Mouse (Mus musculus) v-Abl transformed pro-B cells (cell line): ENCODE results near the gene Gm19935.

Source experiments
- in situ Hi-C, 2 experiments: fragments of 400-800 bp; cut with MboI; formaldehyde crosslinking; loops; one replicate each; pipeline ENCODE4 v1.15.1; 2025; ENCODE audit not compliant: unreplicated experiment in 2 of 2

Gene Gm19935

DNA sequence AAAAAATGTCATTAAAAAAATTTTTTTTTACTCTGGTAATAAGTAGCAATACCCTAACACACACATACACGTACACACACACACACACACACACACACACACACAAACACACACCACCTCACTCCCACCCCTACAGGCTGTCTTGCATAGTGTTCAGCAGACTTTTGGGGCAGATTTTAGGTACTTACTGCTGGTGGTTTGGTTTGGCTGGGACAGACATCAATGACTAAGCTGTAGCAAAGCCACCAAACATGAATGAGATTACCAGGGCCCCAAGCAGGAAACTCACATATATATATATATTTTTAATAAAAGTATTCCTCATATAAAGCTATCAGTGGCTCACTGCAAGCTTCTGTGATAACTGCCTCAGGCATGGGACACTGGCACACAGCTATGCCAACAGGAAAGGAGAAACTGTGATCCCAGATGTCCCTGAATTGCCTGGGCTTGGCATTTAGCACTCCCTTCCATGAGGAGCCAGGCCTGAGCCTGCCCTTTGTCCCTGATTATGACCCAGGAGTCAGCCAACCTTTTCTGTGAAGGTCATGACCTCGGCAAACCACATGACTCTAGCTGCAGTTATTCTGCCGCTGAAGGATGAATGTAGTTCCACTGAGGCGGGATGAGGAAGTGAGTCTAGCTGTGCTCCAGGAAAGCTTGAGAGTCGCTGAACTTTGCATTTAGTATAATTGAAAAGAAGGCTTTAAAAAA is 15.5 kb upstream of the Gm19935 start:
- in situ Hi-C loops = loop anchor here (5.0 to 10.0 kb wide), 5 partner anchors 50 to 125 kb away; no protein-coding TSS in a partner anchor

DNA sequence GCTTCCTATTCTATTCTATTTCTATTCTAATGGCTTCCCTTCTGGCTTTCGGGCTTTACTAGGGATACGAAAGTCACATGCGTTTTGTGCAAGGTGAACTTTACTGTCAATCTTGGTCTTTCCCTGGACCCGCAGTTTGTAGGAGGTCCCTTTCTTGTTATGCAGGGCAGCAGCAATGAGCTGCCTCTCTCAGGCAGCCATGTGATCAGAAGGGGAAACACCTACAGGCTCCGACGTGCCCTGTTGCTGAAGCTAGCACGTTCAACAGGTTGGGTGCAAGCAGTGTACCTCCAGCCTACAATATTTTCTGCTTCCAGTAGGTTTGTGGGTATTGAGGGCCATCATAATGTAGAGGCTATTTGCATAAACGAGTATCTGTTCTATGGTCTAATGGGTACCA is 13.8 kb upstream of the Gm19935 start:
- in situ Hi-C loops = loop anchor here (5.0 to 10.0 kb wide), 5 partner anchors 51 to 126 kb away; no protein-coding TSS in a partner anchor

DNA sequence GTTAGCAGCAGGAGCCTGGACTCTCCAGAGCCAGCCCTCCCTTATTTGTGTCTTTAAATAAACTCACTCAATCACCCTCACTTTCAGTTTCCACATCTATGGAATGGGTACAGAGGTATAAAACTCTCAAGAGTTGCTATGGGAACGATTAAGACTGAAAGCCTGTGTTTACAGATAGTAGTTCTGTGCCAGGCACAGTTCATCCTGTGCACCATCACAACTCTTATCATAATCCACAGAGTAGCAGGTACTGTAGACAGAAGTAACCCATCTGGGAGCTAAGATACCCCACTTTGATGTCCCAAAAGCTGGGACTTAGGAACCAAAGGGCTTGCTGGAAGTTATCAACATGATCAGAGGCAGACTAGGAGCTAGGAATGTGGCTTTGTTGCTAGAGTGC is 12.6 kb upstream of the Gm19935 start:
- in situ Hi-C loops = loop anchor here (5.0 to 10.0 kb wide), 7 partner anchors 52 to 192 kb away; no protein-coding TSS in a partner anchor

DNA sequence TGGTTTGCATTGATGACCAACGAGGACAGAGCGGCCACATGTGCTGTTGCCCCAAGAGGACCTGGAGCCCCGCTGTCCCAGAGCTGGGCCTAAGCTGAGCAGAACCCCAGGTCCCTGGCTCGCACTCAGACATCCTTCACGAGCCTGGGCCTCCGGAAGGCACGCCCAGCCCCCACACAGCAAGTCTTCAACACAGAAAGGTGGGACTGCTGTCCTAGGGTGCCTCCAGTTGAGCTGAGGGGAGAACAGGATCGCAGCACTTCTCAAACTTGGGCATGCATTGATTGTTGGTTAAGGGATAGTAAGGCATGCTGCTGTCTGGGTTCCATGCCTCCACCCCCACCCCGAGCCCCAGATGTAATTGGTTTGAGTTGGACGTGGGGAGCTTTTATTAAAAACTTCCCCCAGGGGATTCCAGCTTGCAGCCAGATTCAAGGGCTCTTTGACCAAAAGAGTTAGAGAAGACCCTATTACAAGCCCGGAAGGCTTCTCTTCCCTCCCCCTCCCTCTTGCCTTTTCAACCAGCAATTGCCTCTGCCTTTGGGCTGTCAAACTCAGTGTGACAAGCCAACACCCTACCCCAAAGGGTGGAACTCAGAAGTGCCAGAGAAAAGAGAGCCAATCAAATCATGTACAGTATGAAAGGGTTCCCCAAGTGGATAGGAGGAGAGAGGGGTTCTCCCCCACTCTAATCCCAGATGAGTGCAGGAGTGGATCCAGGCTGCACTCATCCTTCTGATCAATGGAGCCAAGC is 12.0 kb upstream of the Gm19935 start:
- in situ Hi-C loops = loop anchor here (5.0 kb wide), 2 partner anchors 188 to 193 kb away; no protein-coding TSS in a partner anchor

DNA sequence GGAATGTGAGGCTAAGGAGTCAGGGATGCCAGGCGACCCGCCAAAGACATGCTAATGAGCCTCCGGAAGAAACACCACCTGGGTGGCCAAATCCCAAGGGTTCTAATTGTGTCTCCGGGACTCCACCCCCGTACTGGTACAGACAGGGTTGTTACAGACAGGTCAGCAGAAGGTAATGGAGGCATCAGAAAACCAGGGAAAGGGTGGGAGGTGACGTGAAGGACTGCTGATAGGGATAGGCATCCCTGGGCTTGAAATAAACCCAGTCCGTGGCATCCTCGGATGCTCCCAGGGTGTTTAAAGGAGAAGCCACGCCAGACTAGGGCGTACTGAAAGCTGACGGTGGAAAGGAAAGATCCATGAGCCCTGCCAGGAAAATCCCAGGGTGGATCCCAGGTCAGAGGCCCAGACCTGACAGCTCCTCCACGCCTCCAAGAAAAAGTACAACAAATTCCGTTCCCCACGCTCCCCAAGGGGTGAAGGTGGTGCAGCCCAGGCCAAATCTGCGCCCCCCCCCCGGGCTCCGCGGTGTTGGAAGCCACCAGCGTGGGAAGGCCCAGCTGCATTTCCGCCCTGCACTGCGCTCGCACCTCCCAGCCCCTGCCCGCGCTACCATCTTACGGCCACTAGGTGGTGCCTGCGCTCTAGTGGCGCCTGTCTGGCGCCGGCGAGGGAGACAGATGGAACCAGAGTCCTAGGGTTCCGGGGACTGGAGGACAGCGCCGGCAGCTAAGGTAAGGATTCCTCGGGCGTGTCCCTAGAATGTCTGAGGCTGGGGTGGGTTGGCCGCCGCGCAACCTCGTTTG is 11.2 kb upstream of the Gm19935 start, which contains the start of gene Chd9:
TSS of gene Chd9 (plus strand) at position 172 of the 806 bp plus-strand sequence.
- in situ Hi-C loops = loop anchor here (5.0 kb wide), 2 partner anchors 189 to 194 kb away; no protein-coding TSS in a partner anchor

DNA sequence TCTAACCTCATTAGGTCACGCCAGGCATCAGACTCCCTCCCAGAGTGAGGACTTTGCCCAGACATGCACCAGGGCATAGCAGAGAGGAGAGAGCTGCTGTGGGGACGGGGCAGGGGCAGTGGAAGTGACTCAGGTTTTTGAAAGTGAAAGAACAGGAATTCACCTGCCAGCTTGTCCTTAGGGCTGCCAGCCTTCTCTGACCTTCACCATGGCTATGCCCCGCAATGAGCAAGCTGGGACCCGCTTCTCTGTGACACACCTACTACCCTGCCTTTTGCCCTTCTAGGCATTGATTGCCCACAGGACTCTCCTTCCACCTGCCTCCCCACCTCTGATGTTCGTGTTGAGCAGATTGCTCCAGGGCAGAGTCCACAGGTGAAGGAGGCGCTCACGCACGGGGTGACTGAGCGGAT is 8.3 kb upstream of the Gm19935 start:
- in situ Hi-C loops = loop anchor here (5.0 kb wide), 2 partner anchors 192 to 197 kb away; no protein-coding TSS in a partner anchor

DNA sequence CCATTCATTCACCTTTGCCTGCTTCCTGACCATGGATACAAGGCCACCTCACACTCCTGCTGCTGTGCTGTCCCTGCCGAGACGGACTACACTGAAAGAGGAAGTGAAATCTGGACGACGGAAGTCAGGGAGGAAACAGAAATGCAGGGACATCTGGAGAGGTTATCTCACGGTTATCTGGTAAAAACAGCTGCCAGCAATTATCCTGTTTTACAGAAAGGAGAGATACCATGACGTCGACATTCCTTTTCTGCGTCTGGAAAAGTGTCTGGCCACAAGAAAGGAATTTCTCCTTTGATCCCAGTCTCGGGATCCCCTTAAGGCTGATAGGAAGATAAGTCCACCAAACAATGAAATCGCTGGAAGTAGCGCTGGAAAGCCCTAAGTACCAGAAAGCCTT is 5.2 kb upstream of the Gm19935 start:
- in situ Hi-C loops = loop anchor here in 1 of 2 experiments (25.0 kb wide), 1 partner anchor 490 kb away; the partner anchor contains the start of genes Fto and Rpgrip1l

DNA sequence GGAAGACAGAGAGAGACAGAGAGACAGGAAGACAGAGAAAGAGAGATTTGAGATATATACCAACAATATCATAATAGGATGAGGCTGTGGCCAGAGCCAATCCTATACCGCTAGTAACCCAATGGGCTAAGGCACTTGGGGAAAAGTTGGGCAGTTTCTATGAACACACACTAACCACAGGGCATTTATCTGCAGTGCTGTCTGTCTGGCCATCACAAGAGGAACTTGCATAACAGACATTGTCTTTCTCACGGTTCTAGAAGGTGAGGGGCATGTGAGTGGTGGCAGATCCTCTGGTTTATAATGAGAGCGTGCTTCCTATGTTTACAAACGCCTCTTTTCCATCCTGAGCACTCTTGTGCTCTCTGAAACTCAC is 3.1 kb upstream of the Gm19935 start:
- in situ Hi-C loops = loop anchor here in 1 of 2 experiments (25.0 kb wide), 1 partner anchor 492 kb away; the partner anchor contains the start of genes Fto and Rpgrip1l

DNA sequence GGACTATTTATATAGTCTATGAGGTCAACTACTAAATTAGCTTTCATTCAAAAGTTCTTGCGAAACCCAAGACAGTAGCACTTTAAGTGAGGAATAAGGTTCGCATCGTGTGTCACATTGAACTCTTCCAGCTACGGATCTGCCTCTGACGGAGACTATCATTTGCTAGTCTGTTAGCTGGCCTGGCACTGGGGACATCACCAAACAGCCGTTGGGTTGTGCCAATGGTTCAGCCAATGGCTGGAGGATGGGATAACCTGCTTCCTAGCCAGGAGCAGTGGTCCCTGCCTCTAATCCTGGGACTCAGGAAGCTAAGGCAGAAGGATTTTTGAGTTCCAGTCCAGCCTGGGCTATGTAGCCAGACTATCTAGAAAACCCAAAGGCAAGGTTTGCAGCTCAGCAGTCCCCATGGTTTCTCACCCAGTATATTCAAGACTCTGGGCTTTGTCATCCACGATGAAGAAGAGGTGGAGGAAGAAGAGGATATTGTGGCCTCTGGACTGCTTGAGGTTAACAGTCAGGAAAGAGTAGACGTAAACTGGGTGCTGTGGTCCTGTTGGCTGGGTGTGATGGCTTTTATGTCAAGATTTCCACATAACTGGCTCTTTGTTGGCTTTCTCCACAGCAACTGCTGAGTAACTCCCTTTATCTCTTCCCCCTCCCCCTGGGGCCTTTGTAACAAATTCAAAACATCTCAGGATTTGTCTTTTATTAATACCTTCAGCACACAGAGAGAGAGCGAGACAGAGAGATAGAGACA is 2.5 kb upstream of the Gm19935 start:
- in situ Hi-C loops = loop anchor here in 1 of 2 experiments (25.0 kb wide), 1 partner anchor 493 kb away; the partner anchor contains the start of genes Fto and Rpgrip1l

DNA sequence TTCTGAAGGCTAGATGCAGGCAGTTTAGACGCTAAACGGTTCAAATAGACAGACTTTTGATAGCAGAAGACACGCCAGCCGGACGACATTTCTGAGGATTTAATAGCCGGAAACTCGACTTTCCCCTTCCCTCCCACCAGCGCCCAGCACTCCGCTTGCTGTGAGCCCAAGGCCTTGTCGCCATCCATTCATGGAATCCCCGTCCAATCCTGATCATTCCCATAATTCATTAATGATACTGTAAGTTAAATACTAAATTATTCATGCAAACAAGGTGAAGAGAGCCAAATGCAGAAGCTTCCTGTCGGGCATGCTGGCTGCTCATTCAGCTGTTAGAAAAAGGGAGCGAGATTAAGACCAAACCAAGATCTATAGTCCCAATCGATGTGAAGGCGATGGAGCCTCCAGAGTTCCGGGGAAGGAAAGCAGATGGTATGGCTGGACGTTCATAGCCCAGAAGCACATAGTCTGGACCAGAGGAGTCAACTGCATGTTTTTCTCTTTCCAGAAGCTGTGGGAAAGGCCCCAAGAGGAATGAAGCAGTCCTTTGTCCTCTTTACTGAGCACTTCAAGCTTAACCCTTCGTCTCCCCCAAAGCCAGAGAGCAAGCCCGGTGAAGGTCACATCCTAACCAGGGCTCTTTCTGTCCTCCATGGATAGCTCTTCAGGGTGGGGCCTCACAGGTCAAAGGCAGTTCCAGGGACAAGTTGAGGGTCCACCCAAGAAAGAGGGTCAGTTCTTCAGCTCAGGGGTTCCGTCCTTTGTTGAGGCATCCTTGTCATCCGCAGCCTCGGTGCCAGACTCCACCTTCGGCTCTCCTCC is 921 bp downstream of the Gm19935 start:
- in situ Hi-C loops = loop anchor here in 1 of 2 experiments (25.0 kb wide), 1 partner anchor 496 kb away; the partner anchor contains the start of genes Fto and Rpgrip1l

DNA sequence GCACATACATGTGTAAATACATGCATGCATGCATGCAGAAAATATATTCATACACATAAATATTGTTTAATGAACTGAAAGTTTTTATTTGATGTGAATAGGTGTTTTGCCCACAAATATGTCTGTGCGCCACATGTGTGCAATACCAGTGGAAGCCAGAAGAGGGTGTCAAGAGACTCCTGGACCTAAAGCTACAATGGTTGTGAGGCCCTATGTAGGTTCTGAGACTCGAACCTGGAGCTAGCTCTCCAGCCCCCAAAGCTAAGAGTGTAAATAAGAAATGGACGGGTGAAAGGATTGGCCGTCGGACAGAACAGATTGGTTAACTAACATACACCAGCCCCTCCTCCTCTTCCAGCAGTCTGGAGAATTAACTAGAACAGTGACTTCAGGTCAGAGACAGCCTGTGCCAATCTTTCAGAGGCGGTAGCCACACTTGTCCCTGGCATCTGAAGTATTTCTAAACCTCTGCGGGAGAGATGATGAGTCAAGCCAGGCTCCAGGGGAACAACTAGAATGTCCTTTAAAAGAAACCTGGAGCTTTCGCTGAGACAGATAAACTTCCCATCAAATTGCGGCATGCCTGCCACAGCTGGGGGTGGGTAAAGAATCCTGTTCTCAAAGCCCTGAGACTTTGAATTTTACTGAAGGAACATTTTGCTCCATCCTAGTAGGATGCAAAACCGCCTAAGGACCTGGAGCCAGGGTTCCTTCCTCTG is 3.4 kb downstream of the Gm19935 start:
- in situ Hi-C loops = loop anchor here in 1 of 2 experiments (25.0 kb wide), 1 partner anchor 499 kb away; the partner anchor contains the start of genes Fto and Rpgrip1l

DNA sequence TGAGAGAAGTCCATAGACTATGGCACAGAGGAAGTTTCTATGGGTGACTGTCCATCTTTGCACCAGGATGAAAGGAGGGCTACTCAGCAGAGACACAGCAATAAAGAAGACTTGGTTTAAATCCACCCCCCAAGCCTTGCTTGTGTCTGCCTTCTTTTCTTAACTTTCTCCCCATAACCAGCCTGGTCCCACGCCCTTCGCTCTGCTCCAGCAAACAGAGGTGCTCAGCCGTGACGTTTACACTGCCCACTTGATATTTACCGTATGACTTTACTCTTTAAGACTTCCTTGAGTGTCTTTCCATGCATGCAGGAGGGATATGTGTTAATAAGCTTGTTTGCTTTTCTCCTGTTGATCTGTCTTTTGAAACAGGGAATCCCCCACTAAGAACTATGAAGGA is 17.7 kb downstream of the Gm19935 start:
- in situ Hi-C loops = loop anchor here (5.0 to 25.0 kb wide), 4 partner anchors 223 to 1538 kb away; no protein-coding TSS in a partner anchor

DNA sequence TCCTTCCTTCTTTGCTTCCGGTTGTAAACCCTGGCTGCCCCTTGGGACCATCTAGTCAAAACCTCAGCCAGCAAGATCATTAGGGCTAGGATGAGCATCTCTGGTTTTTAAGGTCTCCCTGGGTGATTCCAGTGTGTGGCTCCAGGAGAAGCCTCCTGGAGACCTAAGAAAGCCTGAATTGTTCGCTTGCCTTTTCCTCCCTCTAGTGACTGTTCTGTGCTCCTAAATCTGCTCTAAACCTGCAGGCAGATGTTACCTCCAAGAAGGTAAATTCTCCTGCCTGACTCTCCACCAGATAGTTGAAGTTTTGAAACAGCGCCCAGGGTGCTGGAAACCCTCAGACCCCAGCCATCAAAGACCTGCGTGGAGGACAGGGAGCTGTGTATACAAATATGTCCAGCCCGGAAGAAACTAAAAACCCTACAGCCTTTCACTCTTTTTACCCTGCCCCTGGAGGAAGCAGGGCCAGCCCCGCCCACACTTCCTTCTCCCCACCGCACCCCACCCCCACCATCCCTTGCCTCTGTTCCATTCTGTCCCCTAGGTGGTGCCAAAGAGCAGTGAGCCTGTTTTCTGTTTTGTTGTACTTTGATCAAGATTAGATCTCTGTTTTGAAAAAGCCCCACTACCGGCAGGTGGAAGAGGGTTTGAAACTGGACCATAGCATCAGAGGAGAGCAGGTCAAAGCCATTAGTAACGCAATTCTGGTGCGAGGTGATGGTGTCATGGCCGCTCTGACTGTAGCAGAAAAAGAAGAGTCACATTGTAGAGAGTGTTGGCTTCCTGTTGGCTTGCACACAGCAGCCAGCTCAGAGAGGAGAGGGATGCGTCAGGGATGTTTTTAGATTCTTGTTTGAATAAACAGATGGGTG is 22.0 kb downstream of the Gm19935 start:
- in situ Hi-C loops = loop anchor here (5.0 to 25.0 kb wide), 5 partner anchors 227 to 1542 kb away; no protein-coding TSS in a partner anchor

DNA sequence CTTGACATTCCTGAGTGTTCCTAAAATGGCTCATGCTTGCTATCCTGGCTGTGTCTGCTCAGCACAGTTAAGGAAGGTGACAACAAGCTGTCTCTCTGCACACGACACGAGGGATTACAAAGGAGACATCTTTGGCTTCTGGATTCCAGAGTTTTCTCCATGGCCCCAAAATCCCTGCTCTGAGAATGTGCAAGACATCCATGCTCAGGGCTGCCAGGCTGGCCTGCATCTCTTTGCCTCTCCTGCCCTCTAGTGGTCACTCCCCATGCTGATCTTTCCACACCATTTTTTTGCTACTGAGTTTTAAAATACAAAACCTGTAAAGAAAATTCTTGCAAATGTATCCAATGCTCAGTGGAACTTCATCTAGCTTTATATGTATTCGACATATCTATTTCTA is 23.5 kb downstream of the Gm19935 start:
- in situ Hi-C loops = loop anchor here (5.0 to 25.0 kb wide), 4 partner anchors 351 to 1544 kb away; no protein-coding TSS in a partner anchor

DNA sequence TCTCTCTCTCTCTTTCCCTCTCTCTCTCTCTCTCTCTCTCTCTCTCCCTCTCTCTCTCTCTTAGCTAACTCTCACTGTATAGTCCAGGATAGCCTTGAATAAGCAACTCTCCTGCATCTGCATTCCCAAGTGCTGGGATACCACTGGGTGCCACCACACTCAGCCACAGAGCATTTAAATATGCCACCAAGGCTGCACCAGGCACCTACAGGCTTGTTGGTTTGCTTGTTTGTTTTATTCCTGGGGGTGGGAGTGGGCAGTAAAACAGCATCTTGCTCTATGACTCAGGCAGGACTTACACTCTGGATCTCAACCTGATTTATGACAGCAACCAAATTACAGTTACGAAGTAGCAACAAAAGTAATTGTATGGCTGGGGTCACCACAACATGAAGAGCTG is 25.6 kb downstream of the Gm19935 start:
- in situ Hi-C loops = loop anchor here (5.0 to 25.0 kb wide), 4 partner anchors 353 to 1546 kb away; no protein-coding TSS in a partner anchor

DNA sequence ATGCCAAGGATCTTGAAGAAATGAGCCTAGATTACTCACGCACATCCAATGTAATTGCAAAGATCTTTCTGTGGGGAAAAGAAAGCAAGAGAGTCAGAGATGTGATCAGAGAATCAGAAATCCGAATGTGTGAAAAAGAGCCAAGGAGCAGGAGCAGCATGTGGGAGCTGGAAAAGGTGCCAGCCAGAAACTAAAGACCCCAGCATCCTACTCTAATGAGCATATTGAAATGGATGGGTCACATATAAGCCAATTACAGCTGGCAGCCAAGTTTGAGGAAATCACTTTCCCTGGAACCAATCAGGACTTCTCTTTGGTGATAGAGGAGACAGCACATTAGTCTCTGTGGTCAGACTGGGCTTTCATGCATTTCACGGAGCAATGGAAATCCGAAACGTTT is 47.4 kb downstream of the Gm19935 start:
- in situ Hi-C loops = no loop called here
